Mouse (Mus musculus): ENCODE measurements around the gene Pdia2. TPM values are rescaled to one million over a fixed set of nuclear protein-coding genes. Genes with fewer than 3 reads are reported as not detected.

The Pdia2 gene
- 1.9 and 2.0 TPM in 2 replicates for polyA plus RNA-seq (2015; fragmentation: Nextera tagmentation; extraction: Ambion mirVana)

GRCm38 (mm10) chr17:26198892-26199291 is at the start of gene Pdia2:
Gene Pdia2, minus strand, starts transcription at chr17:26199087.
- TF ChIP-seq CTCF (IDR thresholded peaks at IDR 0.05; ENCODE audit: low read depth): no peak
- ATAC-seq (replicated peaks; ENCODE audit: low FRiP score, low read depth): no peak
- H3K36me3 ChIP-seq (ENCODE audit: insufficient read depth, low read length): peaks cover 21% of the 10 kb centered on the region
- H3K27me3 ChIP-seq (ENCODE audit: insufficient read depth, low read length): peaks cover 12% of the 10 kb centered on the region; the same call in 1 of the 2 replicates
- H3K4me3 ChIP-seq (replicated peaks; ENCODE audit: low read depth, low read length): no peak within 1 kb of the TSS
- no peak within 1 kb of the TSS for H3K9ac ChIP-seq (ENCODE audit: low read depth, low read length)
- 81% methylated on average over 4 of the region's 4 CpGs for whole genome bisulfite sequencing
- H3K4me1 ChIP-seq (replicated peaks; ENCODE audit: insufficient read depth, low read length): peaks cover 4% of the 10 kb centered on the region; the same call in 1 of the 2 replicates
- H3K4me2 ChIP-seq (ENCODE audit: low read length): no peak within 1 kb of the TSS
- H3K27ac ChIP-seq: no peak within 1 kb of the TSS
- H3K9me3 ChIP-seq (replicated peaks; ENCODE audit: low read length): no peaks in the 10 kb centered on the region
- DNase-seq (ENCODE audit: low spot score): no peak

- 10% methylated on average over 32 of the region's 33 CpGs for WGBS
- Histone ChIP-seq H3K27me3 (ENCODE audit: insufficient read depth, low read length) (no peaks in the 10 kb centered on the region), H3K4me3 (replicated peaks; ENCODE audit: low read depth, low read length) (peak within 1 kb of the TSS; percentile 60), H3K4me1 (replicated peaks; ENCODE audit: insufficient read depth, low read length) (0 out of 2 replicates have a peak, but pooled peaks cover 6% of the 10 kb centered on the region), H3K9me3 (replicated peaks; ENCODE audit: low read length) (no peaks in the 10 kb centered on the region), H3K4me2 (ENCODE audit: low read length) (peak within 1 kb of the TSS; percentile 74), H3K36me3 (ENCODE audit: insufficient read depth, low read length) (no peaks in the 10 kb centered on the region), H3K27ac (peak within 1 kb of the TSS; percentile 88), H3K9ac (ENCODE audit: low read depth, low read length) (peak within 1 kb of the TSS; percentile 55)
- no peak for TF ChIP-seq CTCF (IDR thresholded peaks at IDR 0.05; ENCODE audit: low read depth)
- peak; percentile 97 for DNase-seq (ENCODE audit: low spot score)
- peak; percentile 96 for ATAC-seq (replicated peaks; ENCODE audit: low FRiP score, low read depth)
These were observed 45.4 kb upstream of the Pdia2 start, which contains the start of gene Fam234a for GRCm38 (mm10) chr17:26244101-26244841. Gene Fam234a, minus strand, starts transcription at chr17:26244242.

- H3K4me1 ChIP-seq (replicated peaks; ENCODE audit: insufficient read depth, low read length): 0 out of 2 replicates have a peak, but pooled peaks cover 6% of the 10 kb centered on the region
- no peaks in the 10 kb centered on the region for H3K27me3 ChIP-seq (ENCODE audit: insufficient read depth, low read length)
- peak overlapping the region; percentile 60 for H3K4me3 ChIP-seq (replicated peaks; ENCODE audit: low read depth, low read length)
- H3K4me2 ChIP-seq (ENCODE audit: low read length): peak overlapping the region; percentile 74
- no peaks in the 10 kb centered on the region for H3K36me3 ChIP-seq (ENCODE audit: insufficient read depth, low read length)
- H3K27ac ChIP-seq: peak overlapping the region; percentile 88
- WGBS: under 1% methylated on average over 32 of the region's 32 CpGs
- ATAC-seq (replicated peaks; ENCODE audit: low FRiP score, low read depth): peak; percentile 17
- TF ChIP-seq CTCF (IDR thresholded peaks at IDR 0.05; ENCODE audit: low read depth): peak; percentile 57
- H3K9me3 ChIP-seq (replicated peaks; ENCODE audit: low read length): no peaks in the 10 kb centered on the region
- DNase-seq (ENCODE audit: low spot score): peak; percentile 74
- H3K9ac ChIP-seq (ENCODE audit: low read depth, low read length): peak overlapping the region; percentile 55
These were observed 44.7 kb upstream of the Pdia2 start for GRCm38 (mm10) chr17:26243471-26244100.

GRCm38 (mm10) chr17:26240990-26241389 is 42.1 kb upstream of the Pdia2 start:
- H3K27me3 ChIP-seq (ENCODE audit: insufficient read depth, low read length): no peaks in the 10 kb centered on the region
- no peak for ATAC-seq (replicated peaks; ENCODE audit: low FRiP score, low read depth)

GRCm38 (mm10) chr17:26240120-26240790 is 41.4 kb upstream of the Pdia2 start:
- DNase-seq (ENCODE audit: low spot score): no peak
- no peak overlapping the region for H3K9ac ChIP-seq (ENCODE audit: low read depth, low read length)
- no peaks in the 10 kb centered on the region for H3K36me3 ChIP-seq (ENCODE audit: insufficient read depth, low read length)
- no peak overlapping the region for H3K4me2 ChIP-seq (ENCODE audit: low read length)
- 69% methylated on average over 6 of the region's 6 CpGs for WGBS
- H3K9me3 ChIP-seq (replicated peaks; ENCODE audit: low read length): no peaks in the 10 kb centered on the region
- no peak for TF ChIP-seq CTCF (IDR thresholded peaks at IDR 0.05; ENCODE audit: low read depth)
- no peaks in the 10 kb centered on the region for H3K27me3 ChIP-seq (ENCODE audit: insufficient read depth, low read length)
- H3K4me1 ChIP-seq (replicated peaks; ENCODE audit: insufficient read depth, low read length): 0 out of 2 replicates have a peak, but pooled peaks cover 6% of the 10 kb centered on the region
- no peak overlapping the region for H3K4me3 ChIP-seq (replicated peaks; ENCODE audit: low read depth, low read length)
- ATAC-seq (replicated peaks; ENCODE audit: low FRiP score, low read depth): no peak
- H3K27ac ChIP-seq: no peak overlapping the region

More at GRCm38 (mm10) chr17:26240990-26241389, 42.1 kb upstream of the Pdia2 start:
- TF ChIP-seq CTCF (IDR thresholded peaks at IDR 0.05; ENCODE audit: low read depth): no peak
- H3K4me2 ChIP-seq (ENCODE audit: low read length): no peak overlapping the region
- no peak for DNase-seq (ENCODE audit: low spot score)
- no peak overlapping the region for H3K4me3 ChIP-seq (replicated peaks; ENCODE audit: low read depth, low read length)
- H3K4me1 ChIP-seq (replicated peaks; ENCODE audit: insufficient read depth, low read length): 0 out of 2 replicates have a peak, but pooled peaks cover 6% of the 10 kb centered on the region
- no peaks in the 10 kb centered on the region for H3K9me3 ChIP-seq (replicated peaks; ENCODE audit: low read length)
- no peak overlapping the region for H3K27ac ChIP-seq
- H3K36me3 ChIP-seq (ENCODE audit: insufficient read depth, low read length): no peaks in the 10 kb centered on the region
- H3K9ac ChIP-seq (ENCODE audit: low read depth, low read length): no peak overlapping the region
- 81% methylated on average over 6 of the region's 6 CpGs for WGBS

- DNase-seq (ENCODE audit: low spot score): no peak
- no peak for TF ChIP-seq CTCF (IDR thresholded peaks at IDR 0.05; ENCODE audit: low read depth)
- H3K9me3 ChIP-seq (replicated peaks; ENCODE audit: low read length): no peaks in the 10 kb centered on the region
- 0 out of 2 replicates have a peak, but pooled peaks cover 6% of the 10 kb centered on the region for H3K4me1 ChIP-seq (replicated peaks; ENCODE audit: insufficient read depth, low read length)
- H3K4me3 ChIP-seq (replicated peaks; ENCODE audit: low read depth, low read length): no peak overlapping the region
- ATAC-seq (replicated peaks; ENCODE audit: low FRiP score, low read depth): no peak
- no peaks in the 10 kb centered on the region for H3K36me3 ChIP-seq (ENCODE audit: insufficient read depth, low read length)
- H3K27ac ChIP-seq: no peak overlapping the region
- no peaks in the 10 kb centered on the region for H3K27me3 ChIP-seq (ENCODE audit: insufficient read depth, low read length)
- WGBS: 75% methylated on average over 2 of the region's 2 CpGs
- no peak overlapping the region for H3K9ac ChIP-seq (ENCODE audit: low read depth, low read length)
- no peak overlapping the region for H3K4me2 ChIP-seq (ENCODE audit: low read length)
These were observed 40.7 kb upstream of the Pdia2 start for GRCm38 (mm10) chr17:26239551-26239950.
